Mouse (Mus musculus): ENCODE measurements at regions not wholly inside any gene's neighbourhood (a gene's known extent, or its start where the extent isn't known, plus 50 kb on each side); places are given as distances from the start of the nearest gene placed in this dataset.

DNA sequence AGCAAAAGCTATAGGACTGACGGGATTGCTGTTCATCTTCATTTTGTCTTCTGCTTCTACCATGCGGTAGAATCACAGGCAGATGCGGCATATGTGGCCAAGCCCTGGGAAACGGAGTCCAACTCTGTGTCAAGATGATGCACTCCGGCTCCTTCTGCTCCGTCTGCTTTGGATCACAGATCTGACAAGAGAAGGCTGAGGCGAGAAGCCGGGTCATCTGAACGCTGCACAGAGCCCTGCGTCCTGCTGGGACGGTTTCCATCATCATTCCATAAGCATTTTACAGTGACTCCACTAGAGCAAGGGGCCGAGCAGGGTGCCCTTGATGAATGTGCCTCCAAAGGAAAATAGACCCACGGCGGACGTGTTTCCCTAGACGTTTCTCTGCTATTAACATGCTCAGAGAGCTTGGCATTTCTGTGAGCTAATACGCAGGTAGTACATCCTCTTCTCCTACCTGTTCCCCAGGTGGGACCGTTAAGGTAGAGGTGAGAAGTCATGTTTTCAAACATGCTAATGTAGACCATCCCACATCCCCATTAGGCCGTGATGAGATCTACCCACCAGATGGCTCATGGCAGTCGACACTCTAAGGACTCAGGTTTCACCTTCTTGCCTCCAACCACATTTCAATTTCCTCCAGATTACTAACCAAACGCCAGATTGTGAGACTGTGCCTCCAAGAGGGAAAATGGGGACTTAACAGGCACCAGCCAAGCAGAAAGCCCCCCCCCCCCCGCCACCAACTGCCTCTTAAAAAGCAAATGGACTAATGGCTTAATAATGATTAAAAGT is 79.6 kb downstream of the Actbl2 start:
- H3K27ac ChIP-seq (replicated peaks; ENCODE audit: low read depth, low read length), result no peak overlapping the region

DNA sequence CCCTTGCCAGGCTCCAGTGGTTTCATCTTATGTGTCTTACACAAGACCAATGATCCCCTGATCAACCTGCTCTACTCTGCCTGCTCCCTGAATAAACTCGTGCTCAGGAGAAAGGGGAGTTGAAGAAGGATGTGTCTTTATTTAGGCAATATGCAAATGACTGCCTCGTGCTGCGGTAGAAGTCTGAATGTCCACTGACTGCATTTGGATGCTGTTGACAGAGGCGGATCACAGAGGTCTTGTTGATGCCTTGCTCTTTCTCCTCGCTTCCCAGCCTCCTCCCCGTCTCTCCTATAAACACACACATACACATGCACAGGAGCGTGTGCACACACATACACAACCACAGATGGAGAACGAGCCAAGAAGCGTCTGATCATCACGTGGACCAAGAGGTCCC is 90.2 kb downstream of the Actbl2 start:
- H3K4me2 ChIP-seq (ENCODE audit: low read depth, severe bottlenecking), result no peak overlapping the region
- no peaks in the 10 kb centered on the region for H3K4me1 ChIP-seq (ENCODE audit: control insufficient read depth, insufficient read depth, low read length)
- no peak overlapping the region for H3K9ac ChIP-seq (ENCODE audit: low read length)
- H3K36me3 ChIP-seq (ENCODE audit: control insufficient read depth, insufficient read depth, low read length), result no peaks in the 10 kb centered on the region
- no peak overlapping the region for H3K4me3 ChIP-seq (ENCODE audit: low read depth, low read length)
- no peak overlapping the region for H3K27ac ChIP-seq (replicated peaks; ENCODE audit: low read depth, low read length)
- DNase-seq (ENCODE audit: low spot score) (no peak), ATAC-seq (ENCODE audit: insufficient number of reproducible peaks, low FRiP score, low TSS enrichment, low read depth) (no peak)
- H3K9me3 ChIP-seq (ENCODE audit: control insufficient read depth, low read length), result no peaks in the 10 kb centered on the region
- H3K27me3 ChIP-seq (ENCODE audit: control insufficient read depth, insufficient read depth, low read length), result no peaks in the 10 kb centered on the region
- WGBS, result 87% methylated on average over 10 of the region's 10 CpGs

More for the DNA sequence above, 79.6 kb downstream of the Actbl2 start:
- Histone ChIP-seq H3K36me3 (ENCODE audit: control insufficient read depth, insufficient read depth, low read length) (no peaks in the 10 kb centered on the region), H3K4me3 (ENCODE audit: low read depth, low read length) (no peak overlapping the region), H3K9ac (ENCODE audit: low read length) (no peak overlapping the region), H3K9me3 (ENCODE audit: control insufficient read depth, low read length) (no peaks in the 10 kb centered on the region), H3K27me3 (ENCODE audit: control insufficient read depth, insufficient read depth, low read length) (no peaks in the 10 kb centered on the region), H3K4me2 (ENCODE audit: low read depth, severe bottlenecking) (no peak overlapping the region), H3K4me1 (ENCODE audit: control insufficient read depth, insufficient read depth, low read length) (no peaks in the 10 kb centered on the region)
- DNase-seq (ENCODE audit: low spot score) (no peak), ATAC-seq (ENCODE audit: insufficient number of reproducible peaks, low FRiP score, low TSS enrichment, low read depth) (0 out of 2 replicates have a peak, but pooled peaks have one; percentile 26)
- 69% methylated on average over 22 of the region's 22 CpGs for WGBS

DNA sequence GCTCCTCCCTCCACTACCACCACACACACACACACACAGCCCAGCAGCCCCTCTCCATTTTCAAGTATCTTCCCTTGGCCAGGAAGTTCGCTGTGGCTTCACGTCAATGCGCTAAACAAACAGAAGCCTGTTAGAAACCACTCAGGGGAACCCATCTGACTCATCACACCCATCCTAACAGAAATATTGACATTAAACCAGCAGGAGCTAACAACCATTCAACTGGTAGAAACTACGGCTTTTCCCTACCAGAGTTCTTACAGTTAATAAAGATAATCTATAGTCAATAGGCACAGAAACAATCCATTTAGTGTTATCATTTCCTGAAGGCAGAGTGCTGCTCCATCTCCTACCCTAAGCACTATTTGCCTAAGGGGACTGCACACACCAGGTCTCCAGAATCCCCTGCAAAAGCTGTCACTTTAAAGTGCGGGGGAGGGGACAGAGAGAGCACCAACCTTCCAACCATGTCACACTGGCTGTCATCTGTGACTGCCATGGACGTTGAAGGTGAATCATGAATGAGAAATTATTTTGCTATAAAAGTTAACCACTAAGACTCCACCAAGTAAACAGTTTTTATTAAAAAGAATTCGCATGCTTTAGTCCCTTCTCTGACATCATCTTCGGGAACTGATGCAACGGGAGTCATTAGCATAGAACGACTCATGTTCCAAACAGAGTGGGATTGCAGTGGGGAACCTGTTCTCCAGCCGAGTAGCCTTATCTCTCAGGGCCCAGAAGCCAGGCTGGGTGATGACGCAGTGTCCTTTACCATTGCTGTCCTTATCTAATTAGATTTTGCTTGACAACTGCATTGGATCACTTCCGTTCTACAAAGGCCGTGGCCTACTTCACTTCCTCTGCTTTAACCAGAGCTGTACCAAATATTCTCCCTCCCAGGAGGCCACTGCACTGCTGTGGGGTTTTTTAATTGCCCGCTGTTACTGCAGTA is 91.0 kb downstream of the Actbl2 start:
- H3K9ac ChIP-seq (ENCODE audit: low read length), result no peak overlapping the region
- H3K27me3 ChIP-seq (ENCODE audit: control insufficient read depth, insufficient read depth, low read length), result no peaks in the 10 kb centered on the region
- ATAC-seq (ENCODE audit: insufficient number of reproducible peaks, low FRiP score, low TSS enrichment, low read depth), result no peak
- WGBS, result 80% methylated on average over 15 of the region's 15 CpGs
- H3K4me2 ChIP-seq (ENCODE audit: low read depth, severe bottlenecking), result no peak overlapping the region
- no peaks in the 10 kb centered on the region for H3K4me1 ChIP-seq (ENCODE audit: control insufficient read depth, insufficient read depth, low read length)
- H3K4me3 ChIP-seq (ENCODE audit: low read depth, low read length), result no peak overlapping the region
- no peak overlapping the region for H3K27ac ChIP-seq (replicated peaks; ENCODE audit: low read depth, low read length)
- no peaks in the 10 kb centered on the region for H3K9me3 ChIP-seq (ENCODE audit: control insufficient read depth, low read length)
- H3K36me3 ChIP-seq (ENCODE audit: control insufficient read depth, insufficient read depth, low read length), result no peaks in the 10 kb centered on the region
- DNase-seq (ENCODE audit: low spot score), result no peak

- Histone ChIP-seq H3K4me3 (ENCODE audit: low read depth, low read length) (no peak overlapping the region), H3K9ac (ENCODE audit: low read length) (no peak overlapping the region), H3K9me3 (ENCODE audit: control insufficient read depth, low read length) (no peaks in the 10 kb centered on the region), H3K36me3 (ENCODE audit: control insufficient read depth, insufficient read depth, low read length) (no peaks in the 10 kb centered on the region), H3K27me3 (ENCODE audit: control insufficient read depth, insufficient read depth, low read length) (no peaks in the 10 kb centered on the region), H3K27ac (replicated peaks; ENCODE audit: low read depth, low read length) (no peak overlapping the region), H3K4me1 (ENCODE audit: control insufficient read depth, insufficient read depth, low read length) (no peaks in the 10 kb centered on the region), H3K4me2 (ENCODE audit: low read depth, severe bottlenecking) (no peak overlapping the region)
- ATAC-seq (ENCODE audit: insufficient number of reproducible peaks, low FRiP score, low TSS enrichment, low read depth), result no peak
- 60% methylated on average over 9 of the region's 9 CpGs for WGBS
- DNase-seq (ENCODE audit: low spot score), result no peak
Observed at GRCm38 (mm10) chr13:111356520-111357456, 102.0 kb downstream of the Actbl2 start.

- Histone ChIP-seq H3K9ac (ENCODE audit: low read length) (no peak overlapping the region), H3K27ac (replicated peaks; ENCODE audit: low read depth, low read length) (no peak overlapping the region), H3K4me1 (ENCODE audit: control insufficient read depth, insufficient read depth, low read length) (no peaks in the 10 kb centered on the region), H3K9me3 (ENCODE audit: control insufficient read depth, low read length) (no peaks in the 10 kb centered on the region), H3K36me3 (ENCODE audit: control insufficient read depth, insufficient read depth, low read length) (no peaks in the 10 kb centered on the region), H3K4me3 (ENCODE audit: low read depth, low read length) (no peak overlapping the region), H3K4me2 (ENCODE audit: low read depth, severe bottlenecking) (no peak overlapping the region), H3K27me3 (ENCODE audit: control insufficient read depth, insufficient read depth, low read length) (no peaks in the 10 kb centered on the region)
- WGBS, result 89% methylated on average over 4 of the region's 4 CpGs
- ATAC-seq (ENCODE audit: insufficient number of reproducible peaks, low FRiP score, low TSS enrichment, low read depth) (no peak), DNase-seq (ENCODE audit: low spot score) (no peak)
Observed at GRCm38 (mm10) chr13:111361456-111361855, 106.6 kb downstream of the Actbl2 start.

- no peaks in the 10 kb centered on the region for H3K4me1 ChIP-seq (ENCODE audit: control insufficient read depth, insufficient read depth, low read length)
- ATAC-seq (ENCODE audit: insufficient number of reproducible peaks, low FRiP score, low TSS enrichment, low read depth), result no peak
Observed at GRCm38 (mm10) chr13:111363176-111363739, 108.4 kb downstream of the Actbl2 start.

DNA sequence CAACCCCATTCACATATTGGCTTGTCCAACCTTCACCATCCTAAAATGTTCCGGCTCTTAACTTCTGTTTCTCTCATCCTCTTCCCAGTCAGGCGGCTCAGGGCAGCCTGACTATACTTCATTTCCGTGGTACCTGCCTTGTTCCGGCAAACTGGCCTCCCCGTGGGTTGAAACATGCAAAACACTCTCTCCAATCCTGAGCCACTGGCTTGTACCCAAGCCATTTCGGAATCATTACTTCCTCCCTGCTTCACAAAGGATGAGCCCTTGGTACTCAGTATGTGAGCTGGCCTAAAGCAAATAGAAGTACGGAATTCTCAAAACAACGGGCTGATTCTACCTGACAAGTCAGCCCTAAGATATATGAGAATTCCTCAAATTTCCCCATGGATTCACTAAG is 112.1 kb downstream of the Actbl2 start:
- 92% methylated on average over 8 of the region's 8 CpGs for WGBS
- ATAC-seq (ENCODE audit: insufficient number of reproducible peaks, low FRiP score, low TSS enrichment, low read depth), result no peak

More at GRCm38 (mm10) chr13:111363176-111363739, 108.4 kb downstream of the Actbl2 start:
- Histone ChIP-seq H3K9me3 (ENCODE audit: control insufficient read depth, low read length) (no peaks in the 10 kb centered on the region), H3K4me2 (ENCODE audit: low read depth, severe bottlenecking) (no peak overlapping the region), H3K9ac (ENCODE audit: low read length) (no peak overlapping the region), H3K27me3 (ENCODE audit: control insufficient read depth, insufficient read depth, low read length) (no peaks in the 10 kb centered on the region), H3K36me3 (ENCODE audit: control insufficient read depth, insufficient read depth, low read length) (no peaks in the 10 kb centered on the region), H3K27ac (replicated peaks; ENCODE audit: low read depth, low read length) (no peak overlapping the region), H3K4me3 (ENCODE audit: low read depth, low read length) (no peak overlapping the region)
- WGBS, result 65% methylated on average over 5 of the region's 5 CpGs
- no peak for DNase-seq (ENCODE audit: low spot score)

More for the DNA sequence above, 112.1 kb downstream of the Actbl2 start:
- Histone ChIP-seq H3K9me3 (ENCODE audit: control insufficient read depth, low read length) (no peaks in the 10 kb centered on the region), H3K27me3 (ENCODE audit: control insufficient read depth, insufficient read depth, low read length) (no peaks in the 10 kb centered on the region), H3K27ac (replicated peaks; ENCODE audit: low read depth, low read length) (no peak overlapping the region), H3K4me1 (ENCODE audit: control insufficient read depth, insufficient read depth, low read length) (no peaks in the 10 kb centered on the region), H3K36me3 (ENCODE audit: control insufficient read depth, insufficient read depth, low read length) (no peaks in the 10 kb centered on the region), H3K9ac (ENCODE audit: low read length) (no peak overlapping the region), H3K4me2 (ENCODE audit: low read depth, severe bottlenecking) (no peak overlapping the region), H3K4me3 (ENCODE audit: low read depth, low read length) (no peak overlapping the region)
- no peak for DNase-seq (ENCODE audit: low spot score)
